Mouse (Mus musculus): ENCODE results near the gene Coch. TPM values are rescaled to one million over a fixed set of nuclear protein-coding genes. Genes with fewer than 3 reads are reported as not detected.

Gene Coch
- polyA plus RNA-seq, 1 experiment from 2014 or later, result 2.2 TPM

Other genes with a start within 250 kb of the Coch start
- gene G2e3, start 245.3 kb upstream of the Coch start, polyA plus RNA-seq (2016; fragmentation: Nextera tagmentation; extraction: Ambion mirVana), result 45.4 and 48.4 TPM in 2 replicates
- 62.3 and 63.7 TPM in 2 replicates for gene Scfd1, start 215.8 kb upstream of the Coch start, polyA plus RNA-seq (2016; fragmentation: Nextera tagmentation; extraction: Ambion mirVana)
- 35.3 and 35.8 TPM in 2 replicates for gene Ap4s1, start 97.7 kb downstream of the Coch start, polyA plus RNA-seq (2016; fragmentation: Nextera tagmentation; extraction: Ambion mirVana)
- 39.3 and 41.3 TPM in 2 replicates for gene Strn3, start 98.6 kb downstream of the Coch start, polyA plus RNA-seq (2016; fragmentation: Nextera tagmentation; extraction: Ambion mirVana)
- gene Hectd1, start 236.2 kb downstream of the Coch start, polyA plus RNA-seq (2016; fragmentation: Nextera tagmentation; extraction: Ambion mirVana), result 34.1 and 35.1 TPM in 2 replicates

Data from embryonic facial prominence, embryonic 10.5 days (tissue).